Mouse (Mus musculus) forebrain, embryonic 12.5 days (tissue): ENCODE measurements around the gene Arhgef3. TPM values are rescaled to one million over a fixed set of nuclear protein-coding genes. Genes with fewer than 3 reads are reported as not detected.
"Not testable (repeated sequence)": the region's sequence is repeated elsewhere in the genome, so short reads cannot be mapped to it uniquely, and the experiment has no call there.

Experiments used
- ATAC-seq: fragments of 200-750 bp; cut with Nextera tagmentation; 2 replicates; pipeline ENCODE4 v1.8.0; 2017; ENCODE audit warnings: moderate TSS enrichment; ENCODE audit not compliant: low FRiP score
- H3K27ac ChIP-seq: fragments of 300-500 bp; sonication (generic); 2 replicates; pipeline ENCODE4 v1.5.1; 2016; ENCODE audit warnings: mild to moderate bottlenecking
- H3K27me3 ChIP-seq: fragments of 300-500 bp; sonication (generic); 2 replicates; pipeline ENCODE4 v1.6.1; 2016; ENCODE audit warnings: mild to moderate bottlenecking
- H3K36me3 ChIP-seq: fragments of 300-500 bp; sonication (generic); replicated peaks from 2 replicates; pipeline ENCODE4 v1.6.1; 2016; ENCODE audit warnings: mild to moderate bottlenecking
- H3K4me1 ChIP-seq: fragments of 300-500 bp; sonication (generic); 2 replicates; pipeline ENCODE4 v1.6.1; 2016
- H3K4me2 ChIP-seq: fragments of 300-500 bp; sonication (generic); 2 replicates; pipeline ENCODE4 v1.6.1; 2016; ENCODE audit warnings: mild to moderate bottlenecking, moderate library complexity
- H3K4me3 ChIP-seq: fragments of 300-500 bp; sonication (generic); replicated peaks from 2 replicates; pipeline ENCODE4 v1.5.1; 2016; ENCODE audit warnings: mild to moderate bottlenecking
- H3K9ac ChIP-seq: fragments of 300-500 bp; sonication (generic); 2 replicates; pipeline ENCODE4 v1.6.1; 2016; ENCODE audit warnings: mild to moderate bottlenecking
- H3K9me3 ChIP-seq: fragments of 300-500 bp; sonication (generic); 2 replicates; pipeline ENCODE4 v1.6.1; 2016
- WGBS: fragments of 180-500 bp; shearing (Covaris S2); methylation state at CpG from one replicate; pipeline ENCODE4 v1.1.7; 2016; 5-methylcytosine and 5-hydroxymethylcytosine counted together
- polyA plus RNA-seq: library from polyadenylated mRNA; unstranded; fragments of >200 nt; fragmentation: Nextera tagmentation; extraction: Ambion mirVana; gene quantifications from 2 replicates; pipeline ENCODE4 v1.2.1, GENCODE M21; 2016

Gene Arhgef3
- polyA plus RNA-seq, 1 experiment from 2014 or later, result 2.4 TPM

- H3K27ac ChIP-seq, result no peak overlapping the region
- 77% methylated on average over 3 of the region's 3 CpGs for WGBS
- no peaks in the 10 kb centered on the region for H3K27me3 ChIP-seq
Measured at GRCm38 (mm10) chr14:27244898-27245297, 130.2 kb downstream of the Arhgef3 start.

GRCm38 (mm10) chr14:27246424-27246823 lies 131.7 kb downstream of the Arhgef3 start:
- no peak overlapping the region for H3K27ac ChIP-seq
- no peaks in the 10 kb centered on the region for H3K27me3 ChIP-seq
- no peak overlapping the region for H3K4me2 ChIP-seq
- no peaks in the 10 kb centered on the region for H3K36me3 ChIP-seq
- no peak overlapping the region for H3K9ac ChIP-seq
- 85% methylated on average over 5 of the region's 5 CpGs for WGBS
- no peak for ATAC-seq
- no peak overlapping the region for H3K4me3 ChIP-seq
- no peaks in the 10 kb centered on the region for H3K4me1 ChIP-seq
- no peaks in the 10 kb centered on the region for H3K9me3 ChIP-seq

More at GRCm38 (mm10) chr14:27244898-27245297, 130.2 kb downstream of the Arhgef3 start:
- ATAC-seq, result no peak
- no peaks in the 10 kb centered on the region for H3K4me1 ChIP-seq
- no peak overlapping the region for H3K9ac ChIP-seq
- H3K4me3 ChIP-seq, result no peak overlapping the region
- H3K4me2 ChIP-seq, result no peak overlapping the region
- H3K36me3 ChIP-seq, result no peaks in the 10 kb centered on the region
- H3K9me3 ChIP-seq, result no peaks in the 10 kb centered on the region

GRCm38 (mm10) chr14:27246948-27247347 lies 132.2 kb downstream of the Arhgef3 start:
- H3K27me3 ChIP-seq, H3K4me3 ChIP-seq, H3K9ac ChIP-seq, H3K9me3 ChIP-seq, H3K4me2 ChIP-seq, H3K36me3 ChIP-seq, H3K27ac ChIP-seq, H3K4me1 ChIP-seq, ATAC-seq: not testable (repeated sequence)
- WGBS, result 96% methylated on average over 9 of the region's 10 CpGs

GRCm38 (mm10) chr14:27249121-27249520 lies 134.4 kb downstream of the Arhgef3 start:
- H3K36me3 ChIP-seq, result no peaks in the 10 kb centered on the region
- H3K27ac ChIP-seq, result no peak overlapping the region
- H3K4me2 ChIP-seq, result no peak overlapping the region
- no peak overlapping the region for H3K4me3 ChIP-seq
- H3K4me1 ChIP-seq, result no peaks in the 10 kb centered on the region
- H3K27me3 ChIP-seq, result no peaks in the 10 kb centered on the region
- ATAC-seq, result no peak
- no peak overlapping the region for H3K9ac ChIP-seq
- no peaks in the 10 kb centered on the region for H3K9me3 ChIP-seq
- WGBS, result 97% methylated on average over 1 of the region's 1 CpGs

GRCm38 (mm10) chr14:27250281-27250789 lies 135.6 kb downstream of the Arhgef3 start:
- ATAC-seq, result no peak
- H3K4me3 ChIP-seq, result no peak overlapping the region
- no peak overlapping the region for H3K4me2 ChIP-seq
- no peaks in the 10 kb centered on the region for H3K4me1 ChIP-seq
- no peaks in the 10 kb centered on the region for H3K36me3 ChIP-seq
- WGBS, result 90% methylated on average over 7 of the region's 7 CpGs
- H3K27ac ChIP-seq, result no peak overlapping the region
- H3K9ac ChIP-seq, result no peak overlapping the region
- H3K27me3 ChIP-seq, result no peaks in the 10 kb centered on the region
- no peaks in the 10 kb centered on the region for H3K9me3 ChIP-seq

GRCm38 (mm10) chr14:27253391-27253790 lies 138.7 kb downstream of the Arhgef3 start:
- Histone ChIP-seq H3K4me1 (no peaks in the 10 kb centered on the region), H3K4me3 (no peak overlapping the region), H3K9ac (no peak overlapping the region), H3K27ac (no peak overlapping the region), H3K9me3 (no peaks in the 10 kb centered on the region), H3K36me3 (no peaks in the 10 kb centered on the region), H3K27me3 (no peaks in the 10 kb centered on the region), H3K4me2 (no peak overlapping the region)
- ATAC-seq, result no peak
- 96% methylated on average over 4 of the region's 5 CpGs for WGBS

- no peaks in the 10 kb centered on the region for H3K4me1 ChIP-seq
- H3K9me3 ChIP-seq, result no peaks in the 10 kb centered on the region
- WGBS, result 75% methylated on average over 6 of the region's 6 CpGs
- H3K4me2 ChIP-seq, result no peak overlapping the region
- H3K36me3 ChIP-seq, result no peaks in the 10 kb centered on the region
- no peak overlapping the region for H3K9ac ChIP-seq
- no peak for ATAC-seq
- no peak overlapping the region for H3K27ac ChIP-seq
- H3K27me3 ChIP-seq, result no peaks in the 10 kb centered on the region
- H3K4me3 ChIP-seq, result no peak overlapping the region
Measured at GRCm38 (mm10) chr14:27262349-27262748, 147.7 kb downstream of the Arhgef3 start.

GRCm38 (mm10) chr14:27266601-27267000 lies 151.9 kb downstream of the Arhgef3 start:
- Histone ChIP-seq H3K9me3 (no peaks in the 10 kb centered on the region), H3K4me2 (no peak overlapping the region), H3K36me3 (no peaks in the 10 kb centered on the region), H3K9ac (no peak overlapping the region), H3K4me1 (peaks cover 5% of the 10 kb centered on the region; the same call in 1 of the 2 replicates), H3K4me3 (no peak overlapping the region), H3K27me3 (no peaks in the 10 kb centered on the region; the same call in 1 of the 2 replicates), H3K27ac (no peak overlapping the region)
- 67% methylated on average over 1 of the region's 1 CpGs for WGBS
- no peak for ATAC-seq

GRCm38 (mm10) chr14:27268137-27268536 lies 153.4 kb downstream of the Arhgef3 start:
- Histone ChIP-seq H3K4me2 (no peak overlapping the region), H3K9ac (no peak overlapping the region), H3K4me1 (peaks cover 18% of the 10 kb centered on the region), H3K9me3 (no peaks in the 10 kb centered on the region), H3K36me3 (no peaks in the 10 kb centered on the region), H3K27ac (no peak overlapping the region), H3K27me3 (no peaks in the 10 kb centered on the region; the same call in 1 of the 2 replicates), H3K4me3 (no peak overlapping the region)
- WGBS, result 65% methylated on average over 5 of the region's 5 CpGs
- ATAC-seq, result no peak

GRCm38 (mm10) chr14:27268986-27269700 lies 154.4 kb downstream of the Arhgef3 start:
- 85% methylated on average over 16 of the region's 16 CpGs for WGBS
- no peak overlapping the region for H3K4me2 ChIP-seq
- no peak for ATAC-seq

GRCm38 (mm10) chr14:27269836-27270235 lies 155.1 kb downstream of the Arhgef3 start:
- Histone ChIP-seq H3K9ac (no peak overlapping the region), H3K4me2 (no peak overlapping the region), H3K9me3 (no peaks in the 10 kb centered on the region), H3K27me3 (no peaks in the 10 kb centered on the region; the same call in 1 of the 2 replicates), H3K4me3 (no peak overlapping the region), H3K36me3 (no peaks in the 10 kb centered on the region), H3K27ac (no peak overlapping the region), H3K4me1 (peaks cover 18% of the 10 kb centered on the region)
- 83% methylated on average over 4 of the region's 4 CpGs for WGBS
- ATAC-seq, result no peak

More at GRCm38 (mm10) chr14:27268986-27269700, 154.4 kb downstream of the Arhgef3 start:
- Histone ChIP-seq H3K4me1 (peaks cover 18% of the 10 kb centered on the region), H3K27me3 (no peaks in the 10 kb centered on the region; the same call in 1 of the 2 replicates), H3K9me3 (no peaks in the 10 kb centered on the region), H3K9ac (no peak overlapping the region), H3K27ac (no peak overlapping the region), H3K4me3 (no peak overlapping the region), H3K36me3 (no peaks in the 10 kb centered on the region)

GRCm38 (mm10) chr14:27270466-27270865 lies 155.8 kb downstream of the Arhgef3 start:
- Histone ChIP-seq H3K9me3 (no peaks in the 10 kb centered on the region), H3K4me2 (no peak overlapping the region), H3K9ac (no peak overlapping the region), H3K4me3 (no peak overlapping the region), H3K36me3 (no peaks in the 10 kb centered on the region), H3K4me1 (peaks cover 18% of the 10 kb centered on the region), H3K27ac (no peak overlapping the region), H3K27me3 (no peaks in the 10 kb centered on the region; the same call in 1 of the 2 replicates)
- 89% methylated on average over 4 of the region's 4 CpGs for WGBS
- no peak for ATAC-seq
